Mouse (Mus musculus) megakaryocyte, embryonic 14.5 days (primary cell): ENCODE data around the gene Slc6a6.

Experiments
- FLI1 ChIP-seq: IDR thresholded peaks from 2 replicates; pipeline ENCODE4 v1.6.1; 2012; ENCODE audit warnings: low read length, inconsistent platforms, mixed read lengths
- GATA1 ChIP-seq: IDR thresholded peaks from 3 replicates; pipeline ENCODE4 v1.6.1; 2012; ENCODE audit warnings: mixed read lengths, low read length, inconsistent platforms, borderline replicate concordance

- TF ChIP-seq GATA1 (no peak), FLI1 (no peak)
Observed at GRCm38 (mm10) chr6:91776543-91776942, 92.7 kb downstream of the Slc6a6 start.
